Mouse (Mus musculus): ENCODE results near the gene Fkbp1b.
"Not testable (repeated sequence)": the region's sequence is repeated elsewhere in the genome, so short reads cannot be mapped to it uniquely, and the experiment has no call there.

The Fkbp1b gene

DNA sequence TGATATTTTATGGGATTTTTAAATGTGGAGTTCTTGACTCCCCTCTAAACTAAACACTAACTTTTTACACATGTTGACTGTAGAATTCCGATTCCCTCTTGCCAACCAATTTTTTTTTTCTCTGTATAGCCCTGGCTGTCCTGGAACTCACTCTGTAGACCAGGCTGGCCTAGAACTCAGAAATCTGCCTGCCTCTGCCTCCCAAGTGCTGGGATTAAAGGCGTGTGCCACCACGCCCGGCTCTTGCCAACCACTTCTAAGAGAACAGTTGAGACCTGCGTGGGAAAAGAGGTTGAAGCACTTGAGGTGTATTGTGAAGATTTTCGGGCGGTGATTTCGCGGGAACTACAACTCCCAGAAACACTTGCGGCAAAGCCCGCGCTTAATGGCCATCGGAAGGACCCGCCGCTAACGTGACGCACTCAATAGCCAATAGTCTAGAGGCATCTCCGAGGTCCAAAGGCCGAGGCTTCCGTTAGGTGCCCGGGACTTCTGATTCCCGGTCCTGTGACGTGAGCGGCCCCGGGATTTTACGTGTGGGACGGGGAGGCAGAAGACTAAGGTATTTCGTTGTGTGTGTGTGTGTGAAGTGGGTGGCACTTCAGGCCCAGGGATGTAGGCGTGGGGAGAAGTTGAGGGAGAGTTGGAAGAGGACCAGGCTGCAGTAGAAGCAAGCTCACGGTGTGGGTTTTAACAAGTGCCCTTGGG lies 1.7 kb upstream of the Fkbp1b start, which contains the start of gene Wdcp:
Gene Wdcp (plus strand): TSS at position 414 of the 708 bp plus-strand sequence.
- DNase-seq: peak; percentile 88

DNA sequence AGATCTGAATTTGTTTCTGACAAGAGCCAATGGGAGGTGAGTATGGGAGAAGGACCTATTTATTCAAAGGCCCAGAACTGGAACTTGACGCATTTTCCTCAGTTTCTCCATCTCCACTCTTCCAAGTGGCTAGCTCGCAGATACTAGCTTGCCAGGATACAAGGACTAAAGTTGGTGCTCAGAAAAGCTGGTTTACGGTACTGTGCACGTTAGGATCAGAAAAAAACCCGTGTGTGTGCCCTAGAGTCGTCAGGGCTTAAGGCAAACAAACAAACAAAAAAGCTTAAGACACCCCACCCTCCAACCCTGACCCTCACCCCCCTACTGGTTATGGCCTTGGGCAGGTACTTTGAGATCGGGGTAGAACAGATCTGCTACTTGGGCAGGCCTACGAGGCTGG lies 1.1 kb upstream of the Fkbp1b start:
- DNase-seq: no peak

DNA sequence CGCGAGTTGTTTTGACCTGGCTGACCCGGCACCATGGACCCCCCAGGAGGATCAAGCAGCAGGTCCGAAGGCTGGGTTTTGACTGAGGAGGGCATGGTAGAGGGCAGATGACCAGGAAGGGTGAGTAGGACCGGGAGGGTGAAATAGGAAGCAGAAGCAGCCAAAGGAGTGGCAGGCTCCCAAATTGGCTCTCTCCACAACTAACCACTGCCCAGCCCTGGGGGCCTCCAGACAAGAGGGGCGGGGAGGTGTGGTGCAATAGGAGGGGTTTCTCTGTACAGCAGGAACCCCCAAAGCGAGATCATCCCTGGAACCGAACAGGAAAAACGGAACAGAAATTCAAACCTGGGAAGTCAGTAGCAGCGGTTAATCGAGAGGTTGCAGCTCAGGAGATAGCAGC lies 650 bp downstream of the Fkbp1b start:
- peak; percentile 30 for DNase-seq

DNA sequence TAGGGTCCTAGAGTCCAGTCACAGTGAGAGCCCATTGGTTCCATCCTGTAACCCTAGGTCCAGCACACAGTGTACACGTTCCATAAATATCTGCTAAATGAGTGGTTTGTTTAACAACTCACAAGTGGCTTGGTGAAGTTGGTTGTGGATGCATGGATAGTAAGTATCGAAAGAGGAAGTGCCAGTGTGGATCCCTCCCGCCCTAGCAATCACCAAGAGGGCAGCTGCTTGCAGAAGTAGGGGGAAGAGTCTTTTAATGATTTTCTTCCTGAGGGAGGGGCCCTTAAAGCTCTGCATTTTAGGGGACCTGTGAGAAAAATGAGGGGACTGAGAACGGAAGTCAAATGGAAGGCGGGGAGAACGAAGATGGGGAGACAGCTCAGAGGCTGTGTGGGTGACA lies 1.4 kb downstream of the Fkbp1b start:
- DNase-seq: no peak

DNA sequence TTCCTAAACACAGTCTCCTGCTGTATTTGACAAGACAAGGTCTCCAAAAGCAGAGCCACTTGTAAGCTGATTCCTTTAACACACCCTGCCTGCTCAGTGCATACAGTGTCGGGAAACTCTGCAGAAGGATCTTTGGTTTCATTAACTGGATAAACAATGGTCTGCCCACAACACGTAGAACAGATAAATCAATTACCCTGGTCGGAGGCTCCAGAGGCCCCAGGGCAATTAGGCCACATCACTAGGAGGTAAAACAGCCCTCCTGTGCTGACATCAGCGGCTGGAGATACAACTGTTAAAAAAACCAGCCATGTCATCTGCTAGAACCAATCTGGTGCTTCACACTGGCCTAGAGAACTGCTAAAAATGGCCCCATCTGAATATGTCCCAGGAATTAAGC lies 4.4 kb downstream of the Fkbp1b start:
- DNase-seq: no peak

DNA sequence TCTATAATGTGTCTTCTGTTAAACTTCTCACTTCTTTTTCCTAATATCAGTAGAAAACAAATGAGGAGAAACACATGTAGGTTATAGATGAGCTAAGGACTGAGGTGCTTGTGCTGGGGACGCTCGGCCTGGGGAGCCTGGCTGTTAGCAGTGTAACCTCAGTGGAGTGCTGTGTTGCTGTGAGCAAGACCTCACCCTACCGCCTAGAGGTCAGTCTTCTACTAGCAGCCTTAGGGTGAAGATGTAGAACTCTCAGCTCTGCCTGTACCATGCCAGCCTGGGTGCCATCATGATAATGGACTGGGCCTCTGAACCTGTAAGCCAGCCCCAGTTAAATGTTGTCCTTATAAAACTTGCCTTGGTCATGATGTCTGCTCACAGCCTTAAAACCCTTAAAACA lies 14.1 kb downstream of the Fkbp1b start:
- no peak for DNase-seq

DNA sequence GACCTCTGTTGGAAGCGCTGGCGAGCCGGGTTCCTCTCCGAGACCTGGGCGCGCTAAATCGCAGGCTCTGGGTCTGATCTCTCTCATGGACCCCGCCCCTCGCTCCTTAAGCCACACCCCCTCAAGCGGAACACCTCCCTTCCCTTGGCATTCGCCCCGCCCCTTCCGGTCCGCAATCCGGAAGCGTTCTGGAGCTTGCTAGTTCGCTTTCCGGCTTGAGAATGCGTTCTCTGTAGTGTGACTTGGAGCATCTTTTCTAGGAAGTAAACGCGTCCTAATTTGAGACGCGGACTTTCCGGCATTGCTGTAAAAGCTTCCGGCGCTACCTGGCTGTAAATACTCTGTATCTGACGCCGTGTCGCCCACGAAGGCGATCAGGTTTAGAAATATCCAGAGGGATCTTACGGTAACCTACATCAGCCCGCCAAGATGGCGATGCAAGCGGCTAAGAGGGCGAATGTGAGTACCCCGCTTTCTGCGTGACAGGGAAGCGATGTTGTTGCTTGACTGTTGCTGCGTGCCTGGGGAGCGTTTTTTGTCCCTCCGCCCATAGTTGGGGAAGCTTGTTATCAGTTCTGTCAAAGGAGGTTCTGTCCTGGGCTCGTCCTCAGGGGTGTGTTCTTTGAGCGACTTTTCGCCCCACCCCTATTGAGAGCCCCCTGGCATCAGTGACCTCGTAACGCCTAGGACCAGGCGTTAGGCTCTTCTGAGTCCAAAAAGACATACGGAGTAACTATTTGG lies 23.9 kb downstream of the Fkbp1b start, which contains the start of gene Sf3b6:
Gene Sf3b6 (plus strand): TSS at position 184 of the 741 bp plus-strand sequence.
- peak; percentile 98 for DNase-seq

DNA sequence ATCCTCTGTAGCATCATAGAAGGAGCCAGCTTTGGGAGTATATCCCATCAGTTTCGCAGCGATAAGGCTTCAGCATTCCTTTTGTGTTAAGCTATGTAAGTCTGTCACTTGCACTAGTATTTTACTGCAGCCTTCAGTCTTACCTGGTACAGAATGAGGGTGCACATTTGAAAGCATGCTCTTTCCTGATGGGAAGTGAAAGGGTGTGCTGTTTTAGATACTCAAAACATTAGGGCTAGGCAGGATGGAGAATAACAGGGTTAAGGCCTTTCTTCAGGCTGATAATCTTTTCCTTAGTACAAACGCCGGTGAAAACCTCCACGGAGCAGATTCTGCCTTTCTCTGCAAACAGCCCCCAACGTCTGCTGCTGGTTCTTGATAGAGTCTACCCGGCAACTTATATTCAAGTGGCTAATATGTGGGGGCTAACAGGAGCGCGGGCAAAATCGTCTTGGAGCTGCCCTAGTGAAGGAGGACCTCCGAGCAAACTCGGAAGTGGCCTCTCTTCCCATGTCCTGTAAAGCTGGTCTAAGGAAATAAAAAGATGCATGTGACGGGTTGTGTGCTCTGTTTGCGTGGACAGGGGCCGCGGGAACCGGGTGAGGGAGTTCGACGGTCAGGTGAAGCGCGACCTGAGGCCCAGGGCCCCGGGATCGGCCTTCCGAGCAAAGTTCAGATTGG lies 24.6 kb downstream of the Fkbp1b start:
- no peak for DNase-seq

DNA sequence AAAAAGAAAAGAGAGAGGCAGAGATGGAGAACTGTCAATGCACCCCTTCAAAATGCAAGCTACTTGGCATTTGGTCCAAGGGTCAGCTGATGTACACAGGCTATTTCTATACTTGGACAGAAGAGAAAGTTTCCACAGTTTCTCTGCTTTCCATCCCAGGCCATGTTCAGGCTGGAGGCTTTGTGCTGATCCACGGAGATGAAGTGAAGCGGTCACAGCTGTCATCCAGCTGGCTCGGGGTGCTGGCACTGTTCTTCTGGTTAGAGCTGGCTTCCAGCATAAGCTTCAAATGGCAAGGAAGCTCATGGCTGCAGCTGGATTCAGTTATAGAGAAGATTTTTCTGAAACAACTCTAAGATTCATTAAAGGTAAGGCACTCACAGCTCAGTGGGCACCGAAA lies 27.8 kb downstream of the Fkbp1b start:
- DNase-seq: no peak

DNA sequence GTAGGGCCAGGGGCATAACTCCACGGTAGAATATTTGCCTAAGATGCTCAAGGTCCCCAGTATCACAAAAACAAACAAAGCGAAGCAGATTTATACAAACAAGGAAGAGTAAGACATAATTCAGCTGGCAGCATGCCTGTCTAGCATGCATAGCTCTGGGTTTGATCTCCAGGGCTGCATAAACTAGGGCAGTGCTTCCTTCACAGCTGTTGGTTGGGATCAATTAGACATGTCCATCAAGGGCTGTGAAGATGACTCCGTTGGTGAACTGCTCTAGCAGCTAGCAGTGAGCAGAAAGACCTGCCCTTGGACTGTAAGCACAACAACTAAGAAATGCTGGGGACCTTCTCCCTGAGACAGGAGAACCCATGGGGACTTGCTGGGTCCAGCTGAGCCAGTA lies 29.7 kb downstream of the Fkbp1b start:
- no peak for DNase-seq

DNA sequence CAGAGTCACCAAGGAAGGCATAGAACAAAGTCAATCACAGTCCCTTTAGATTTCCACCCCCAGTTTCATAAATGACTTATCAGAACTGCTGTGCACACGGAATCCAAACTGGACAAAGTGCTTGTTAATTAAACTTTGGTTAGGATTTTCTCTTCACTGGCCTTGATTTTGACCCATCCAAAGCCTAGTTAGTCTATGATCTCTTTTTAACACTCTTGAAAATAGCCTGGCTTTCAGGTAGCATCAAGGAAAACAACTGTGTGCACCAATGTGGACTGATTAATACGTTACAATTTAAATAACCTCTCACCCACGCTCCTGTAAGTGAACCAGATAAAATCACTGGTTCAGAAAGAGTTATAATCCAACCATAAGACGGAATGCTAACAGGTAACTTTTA lies 30.4 kb downstream of the Fkbp1b start:
- DNase-seq: no peak

DNA sequence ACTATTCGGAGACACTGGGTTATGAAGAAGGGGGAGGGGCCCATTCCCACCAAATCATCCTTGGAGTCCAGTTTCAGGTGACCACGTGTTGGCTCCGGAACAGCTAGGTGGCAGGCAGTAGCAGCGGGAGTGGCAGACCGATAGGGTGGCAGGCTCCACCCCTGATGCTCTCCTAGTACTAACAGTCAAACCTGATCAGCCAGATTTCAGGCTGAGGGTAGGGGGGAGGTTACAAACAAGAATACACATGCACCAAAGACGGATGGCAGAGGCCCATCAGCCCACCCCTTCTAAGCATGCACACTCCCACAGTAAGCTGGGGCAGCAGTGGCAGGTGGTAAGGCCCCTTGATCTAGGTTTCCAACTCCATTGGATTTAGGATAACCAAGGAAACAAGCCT lies 43.9 kb downstream of the Fkbp1b start:
- DNase-seq: not testable (repeated sequence)

DNA sequence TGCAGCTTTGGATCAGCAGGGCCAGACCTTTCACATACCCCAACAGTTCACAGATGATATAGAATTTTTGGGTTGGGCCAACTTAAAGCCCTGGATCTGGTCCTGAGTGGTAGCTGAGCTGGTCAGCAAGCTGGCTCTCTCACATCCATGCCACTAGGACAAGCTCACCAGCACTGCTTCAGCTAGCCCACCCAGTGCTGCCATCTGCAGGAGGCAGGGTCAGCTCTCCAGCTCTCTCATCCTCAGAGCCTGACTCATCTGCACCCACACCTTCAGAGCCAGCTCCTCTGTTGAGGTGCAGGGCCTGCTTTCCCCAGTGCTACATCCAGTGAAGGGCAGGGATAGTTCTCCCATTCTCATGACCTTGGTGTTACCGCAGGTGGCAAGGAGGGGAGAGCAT lies 47.7 kb downstream of the Fkbp1b start:
- DNase-seq: no peak

DNA sequence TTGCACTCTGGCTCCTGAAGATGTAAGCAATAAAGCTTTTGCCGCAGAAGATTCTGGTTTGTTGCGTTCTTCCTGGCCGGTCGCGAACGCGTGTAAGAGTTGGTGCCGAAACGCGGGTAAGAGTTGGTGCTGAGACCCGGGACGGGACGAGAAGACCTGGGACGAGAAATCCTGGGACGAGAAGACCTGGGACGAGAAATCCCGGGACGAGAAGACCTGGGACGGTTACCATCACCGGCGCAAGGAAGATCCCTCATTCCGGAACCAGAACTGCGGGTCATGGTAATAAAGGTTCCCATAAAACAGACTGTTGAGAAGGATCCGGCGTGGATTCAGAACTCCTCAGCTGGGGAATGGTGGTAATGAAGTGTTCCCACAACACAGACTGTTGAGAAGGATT lies 53.3 kb downstream of the Fkbp1b start:
- DNase-seq: not testable (repeated sequence)

DNA sequence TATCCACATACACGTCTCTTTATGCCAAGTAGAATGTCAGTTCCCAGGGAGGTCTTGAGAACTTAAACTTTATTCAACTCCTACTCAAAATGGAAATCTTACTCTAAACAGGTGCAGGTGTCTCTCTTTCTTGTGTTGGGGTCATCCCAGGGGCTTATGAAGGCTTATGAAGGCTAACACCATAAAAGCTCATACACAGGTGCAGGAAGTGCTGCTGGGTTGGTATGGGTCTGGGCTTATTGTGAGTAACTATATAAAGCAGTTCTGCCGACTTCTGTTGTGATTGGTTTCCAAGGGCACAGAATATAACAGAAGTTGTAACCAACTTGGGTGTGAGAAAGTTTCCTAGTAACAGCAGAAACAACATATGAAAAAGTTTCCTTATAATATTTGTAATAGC lies 56.9 kb downstream of the Fkbp1b start:
- DNase-seq: no peak

DNA sequence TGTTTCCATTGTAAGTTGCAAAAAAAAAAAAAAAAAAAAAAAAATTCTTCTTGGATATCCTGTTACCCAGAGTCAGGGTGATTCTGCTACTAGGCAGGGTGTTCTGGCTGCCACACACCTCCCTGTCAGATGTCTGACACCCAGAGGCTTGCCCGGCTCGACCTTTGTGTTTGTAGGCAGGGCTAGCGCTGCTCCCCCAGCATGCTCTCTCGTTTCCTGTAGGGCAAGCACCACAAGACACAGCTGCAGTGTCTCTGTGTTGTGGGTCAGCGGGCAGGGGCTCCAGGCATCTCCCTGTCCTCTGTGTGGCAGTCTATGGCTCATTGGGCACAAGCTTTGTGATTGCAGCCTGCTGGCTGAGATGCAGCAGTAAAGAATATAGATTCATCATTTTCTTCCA lies 57.8 kb downstream of the Fkbp1b start:
- DNase-seq: no peak
